Mouse (Mus musculus) liver, embryonic 11.5 days (tissue): ENCODE measurements around the gene Gm10153. TPM values are rescaled to one million over a fixed set of nuclear protein-coding genes. Genes with fewer than 3 reads are reported as not detected.
"Not testable (repeated sequence)": the region's sequence is repeated elsewhere in the genome, so short reads cannot be mapped to it uniquely, and the experiment has no call there.

Source experiments
- ATAC-seq: fragments of 200-750 bp; cut with Nextera tagmentation; replicated peaks from 2 replicates; pipeline ENCODE4 v1.8.0; 2017; ENCODE audit warnings: moderate number of reproducible peaks, mild to moderate bottlenecking, moderate TSS enrichment, moderate library complexity; ENCODE audit not compliant: low FRiP score
- DNase-seq: peaks from one replicate; pipeline ENCODE4 v3.0.0-alpha.2; 2017; ENCODE audit warnings: low spot score
- H3K27ac ChIP-seq: fragments of 300-500 bp; sonication (generic); 2 replicates; pipeline ENCODE4 v1.5.1; 2014; ENCODE audit warnings: mild to moderate bottlenecking, low read depth, low read length, control low read depth
- H3K27me3 ChIP-seq: fragments of 300-500 bp; sonication (generic); replicated peaks from 2 replicates; pipeline ENCODE4 v1.6.1; 2014; ENCODE audit warnings: low read length, mixed read lengths; ENCODE audit not compliant: control insufficient read depth, insufficient read depth
- H3K36me3 ChIP-seq: fragments of 300-500 bp; sonication (generic); 2 replicates; pipeline ENCODE4 v1.6.1; 2014; ENCODE audit warnings: mild to moderate bottlenecking, low read length, moderate library complexity, mixed read lengths; ENCODE audit not compliant: control insufficient read depth, insufficient read depth
- H3K4me1 ChIP-seq: fragments of 300-500 bp; sonication (generic); replicated peaks from 2 replicates; pipeline ENCODE4 v1.6.1; 2014; ENCODE audit warnings: low read length, mixed read lengths; ENCODE audit not compliant: control insufficient read depth, insufficient read depth
- H3K4me2 ChIP-seq: fragments of 300-500 bp; sonication (generic); 2 replicates; pipeline ENCODE4 v1.6.1; 2014; ENCODE audit warnings: mild to moderate bottlenecking, control low read depth, moderate library complexity
- H3K4me3 ChIP-seq: fragments of 300-500 bp; sonication (generic); 2 replicates; pipeline ENCODE4 v1.5.1; 2014; ENCODE audit warnings: low read depth, low read length, control low read depth
- H3K9ac ChIP-seq: fragments of 300-500 bp; sonication (generic); 2 replicates; pipeline ENCODE4 v1.6.1; 2014; ENCODE audit warnings: low read depth, low read length, control low read depth
- H3K9me3 ChIP-seq: fragments of 300-500 bp; sonication (generic); 2 replicates; pipeline ENCODE4 v1.6.1; 2016; ENCODE audit warnings: low read length, inconsistent platforms, mixed read lengths; ENCODE audit not compliant: control insufficient read depth
- WGBS: fragments of 180-500 bp; shearing (Covaris S2); extraction: QIAGEN DNeasy Blood & Tissue Kit; methylation state at CpG from one replicate; pipeline ENCODE4 v1.1.7; 2014; 5-methylcytosine and 5-hydroxymethylcytosine counted together
- polyA plus RNA-seq: library from polyadenylated mRNA; unstranded; fragments of >200 nt; fragmentation: Nextera tagmentation; extraction: Ambion mirVana; gene quantifications from 2 replicates; pipeline ENCODE4 v1.2.1, GENCODE M21; 2014

Gm10153 gene
- polyA plus RNA-seq, 1 experiment from 2014 or later, result not detected

DNA sequence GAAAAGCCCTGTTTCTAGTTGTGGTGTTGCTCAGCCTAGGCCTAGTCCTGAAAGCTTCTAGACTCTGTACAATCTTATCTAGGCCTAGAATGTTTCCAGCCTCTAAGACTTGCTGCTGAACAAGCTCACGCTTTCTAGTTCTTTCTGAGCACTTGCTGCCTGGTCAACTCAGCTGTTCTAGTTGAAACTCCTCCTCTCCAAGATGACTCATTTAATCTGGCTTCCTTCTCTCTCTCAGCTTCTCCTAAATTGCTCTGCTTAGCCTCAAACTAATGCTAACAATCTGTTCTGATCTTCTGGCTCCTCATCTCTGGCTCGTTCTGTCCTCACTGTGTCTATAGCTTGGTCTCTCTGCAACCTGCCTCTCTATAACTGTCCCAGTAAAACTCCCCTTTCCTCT lies 8.6 kb upstream of the Gm10153 start:
- no peak overlapping the region for H3K4me3 ChIP-seq
- H3K27ac ChIP-seq, result no peak overlapping the region
- no peaks in the 10 kb centered on the region for H3K9me3 ChIP-seq
- H3K4me1 ChIP-seq, result no peaks in the 10 kb centered on the region
- no peaks in the 10 kb centered on the region for H3K27me3 ChIP-seq
- no peak overlapping the region for H3K4me2 ChIP-seq
- no peak overlapping the region for H3K9ac ChIP-seq
- no peaks in the 10 kb centered on the region for H3K36me3 ChIP-seq
- DNase-seq (no peak), ATAC-seq (no peak)
- WGBS, result 77% methylated on average over 2 of the region's 2 CpGs

- 63% methylated on average over 2 of the region's 2 CpGs for WGBS
- H3K27ac ChIP-seq, result no peak overlapping the region
- H3K4me2 ChIP-seq, result no peak overlapping the region
- no peaks in the 10 kb centered on the region for H3K4me1 ChIP-seq
- DNase-seq, result no peak
- H3K4me3 ChIP-seq, result no peak overlapping the region
- H3K36me3 ChIP-seq, result no peaks in the 10 kb centered on the region
- ATAC-seq, result no peak
- no peaks in the 10 kb centered on the region for H3K27me3 ChIP-seq
- no peak overlapping the region for H3K9ac ChIP-seq
- H3K9me3 ChIP-seq, result no peaks in the 10 kb centered on the region
Observed at GRCm38 (mm10) chr7:142188156-142188555, 2.0 kb downstream of the Gm10153 start.

GRCm38 (mm10) chr7:142181021-142181420 lies 9.2 kb downstream of the Gm10153 start:
- Histone ChIP-seq H3K27ac (no peak overlapping the region), H3K4me2 (no peak overlapping the region), H3K36me3 (no peaks in the 10 kb centered on the region), H3K4me1 (no peaks in the 10 kb centered on the region), H3K4me3 (no peak overlapping the region), H3K9me3 (no peaks in the 10 kb centered on the region), H3K27me3 (no peaks in the 10 kb centered on the region), H3K9ac (no peak overlapping the region)
- WGBS, result 32% methylated on average over 1 of the region's 1 CpGs
- ATAC-seq (no peak), DNase-seq (no peak)

DNA sequence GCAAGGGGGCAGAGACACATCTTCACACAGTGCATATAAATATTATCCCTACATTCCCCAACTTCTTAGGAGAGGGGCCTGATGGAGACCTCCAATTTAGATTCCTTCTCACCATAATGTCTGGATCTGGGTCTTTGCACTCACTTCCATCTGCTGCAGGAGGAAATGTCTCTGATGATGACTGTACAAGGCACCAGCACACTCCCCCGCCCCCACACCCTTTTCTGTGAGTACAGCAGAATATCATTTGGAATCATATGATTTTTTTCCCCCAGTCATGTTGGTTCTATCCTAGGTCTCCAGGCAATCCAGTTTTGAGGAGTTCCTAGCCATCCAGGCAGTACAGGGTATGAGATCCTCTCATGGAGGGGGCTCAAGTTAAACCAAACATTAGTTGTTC lies 11.5 kb downstream of the Gm10153 start:
- Histone ChIP-seq H3K36me3 (no peaks in the 10 kb centered on the region), H3K9ac (no peak overlapping the region), H3K9me3 (no peaks in the 10 kb centered on the region), H3K27me3 (no peaks in the 10 kb centered on the region), H3K4me1 (no peaks in the 10 kb centered on the region), H3K4me3 (no peak overlapping the region), H3K4me2 (no peak overlapping the region), H3K27ac (no peak overlapping the region)
- ATAC-seq (no peak), DNase-seq (no peak)
- WGBS, result 74% methylated on average over 1 of the region's 1 CpGs

- H3K27ac ChIP-seq, DNase-seq, H3K9ac ChIP-seq, H3K4me2 ChIP-seq, H3K4me3 ChIP-seq, H3K9me3 ChIP-seq, H3K4me1 ChIP-seq, H3K36me3 ChIP-seq, H3K27me3 ChIP-seq, ATAC-seq: not testable (repeated sequence)
Observed at GRCm38 (mm10) chr7:142175905-142176304, 14.3 kb downstream of the Gm10153 start, which contains the start of gene Krtap5-2. Gene Krtap5-2 (minus strand): TSS chr7:142176005.

GRCm38 (mm10) chr7:142169836-142170235 lies 20.4 kb downstream of the Gm10153 start:
- H3K4me2 ChIP-seq, result no peak overlapping the region
- H3K4me1 ChIP-seq, result no peaks in the 10 kb centered on the region
- H3K27ac ChIP-seq, result no peak overlapping the region
- WGBS, result 42% methylated on average over 3 of the region's 3 CpGs
- DNase-seq (no peak), ATAC-seq (no peak)
- H3K36me3 ChIP-seq, result no peaks in the 10 kb centered on the region
- no peaks in the 10 kb centered on the region for H3K27me3 ChIP-seq
- no peak overlapping the region for H3K9ac ChIP-seq
- no peaks in the 10 kb centered on the region for H3K9me3 ChIP-seq
- no peak overlapping the region for H3K4me3 ChIP-seq

DNA sequence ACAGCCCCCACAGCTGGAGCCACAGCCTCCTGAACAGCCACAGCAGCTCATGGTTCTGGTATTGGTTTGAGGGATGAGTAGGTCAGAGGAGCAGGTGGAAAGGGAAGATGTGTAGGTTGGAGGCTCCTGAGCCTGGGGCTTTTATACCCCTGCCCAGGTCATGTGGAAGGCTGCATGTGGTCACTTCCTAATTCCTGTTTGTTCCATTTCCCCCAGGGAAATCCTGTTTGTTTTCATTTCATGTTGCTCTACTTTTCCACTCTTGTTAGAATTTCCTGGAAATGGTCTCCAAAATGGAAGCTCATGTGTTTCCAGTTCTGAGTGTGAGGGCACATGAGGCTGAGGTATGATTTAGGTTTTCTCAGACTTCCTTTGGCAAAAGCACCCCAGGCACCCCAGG lies 24.6 kb downstream of the Gm10153 start, which contains the start of gene Gm4553:
Gene Gm4553, minus strand, starts transcription at position 101 of the 400 bp plus-strand sequence.
- not testable (repeated sequence) for H3K27ac ChIP-seq, H3K9me3 ChIP-seq, H3K36me3 ChIP-seq, H3K4me3 ChIP-seq, ATAC-seq, H3K9ac ChIP-seq, DNase-seq, H3K4me2 ChIP-seq, H3K4me1 ChIP-seq, H3K27me3 ChIP-seq

GRCm38 (mm10) chr7:142159366-142159765 lies 30.8 kb downstream of the Gm10153 start:
- WGBS, result 87% methylated on average over 3 of the region's 3 CpGs
- H3K4me2 ChIP-seq, result no peak overlapping the region
- no peaks in the 10 kb centered on the region for H3K9me3 ChIP-seq
- H3K27ac ChIP-seq, result no peak overlapping the region
- H3K36me3 ChIP-seq, result no peaks in the 10 kb centered on the region
- no peak for ATAC-seq
- no peak overlapping the region for H3K4me3 ChIP-seq
- no peak for DNase-seq
- no peaks in the 10 kb centered on the region for H3K4me1 ChIP-seq
- no peak overlapping the region for H3K9ac ChIP-seq
- H3K27me3 ChIP-seq, result no peaks in the 10 kb centered on the region; the same call in 1 of the 2 replicates

DNA sequence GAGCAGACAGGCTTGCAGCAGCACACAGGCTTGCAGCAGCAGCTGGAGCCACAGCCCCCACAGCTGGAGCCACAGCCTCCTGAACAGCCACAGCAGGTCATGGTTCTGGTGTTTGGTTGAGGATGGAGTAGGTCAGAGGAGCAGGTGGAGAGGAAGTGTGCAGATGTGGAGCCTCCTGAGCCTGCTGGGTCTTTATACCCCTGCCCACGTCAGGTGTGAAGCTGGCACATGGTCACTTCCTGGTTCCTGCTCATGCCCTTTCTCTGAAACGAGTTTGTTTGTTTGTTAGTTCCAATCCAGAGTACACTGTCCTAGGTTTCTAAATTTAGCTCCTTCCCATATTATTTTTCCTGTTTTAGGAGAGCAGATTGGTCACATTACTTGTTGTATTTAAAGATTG lies 33.2 kb downstream of the Gm10153 start, which contains the start of gene Gm29735:
Gene Gm29735, minus strand, starts transcription at position 101 of the 400 bp plus-strand sequence.
- 53% methylated on average over 2 of the region's 2 CpGs for WGBS
- DNase-seq, H3K36me3 ChIP-seq, H3K4me1 ChIP-seq, H3K9ac ChIP-seq, H3K27me3 ChIP-seq, H3K4me3 ChIP-seq, H3K9me3 ChIP-seq, H3K27ac ChIP-seq, ATAC-seq, H3K4me2 ChIP-seq: not testable (repeated sequence)
